Mouse (Mus musculus): ENCODE measurements around the gene Gla. TPM values are rescaled to one million over a fixed set of nuclear protein-coding genes. Genes with fewer than 3 reads are reported as not detected.

The Gla gene
- total RNA-seq, 2 experiments from 2014 or later, result 16.3 to 23.2 TPM

Other genes starting within 250 kb of the Gla start
- gene Drp2, start 196.6 kb downstream of the Gla start, total RNA-seq (2015), result 0.10 and 0.57 TPM in 2 replicates
- 0.27 TPM in 1 of 2 replicates, not detected in the other for gene Drp2, start 196.6 kb downstream of the Gla start, total RNA-seq (2017)
- not detected in 2 replicates for gene Taf7l, start 124.6 kb downstream of the Gla start, total RNA-seq (2015)
- gene Taf7l, start 124.6 kb downstream of the Gla start, total RNA-seq (2017), result not detected in 2 replicates
- gene Timm8a1, start 59.3 kb downstream of the Gla start, total RNA-seq (2015), result 126 and 133 TPM in 2 replicates
- gene Timm8a1, start 59.3 kb downstream of the Gla start, total RNA-seq (2017), result 147 and 157 TPM in 2 replicates
- gene Btk, start 17.6 kb downstream of the Gla start, total RNA-seq (2015), result 61.0 and 66.6 TPM in 2 replicates
- 48.4 and 78.0 TPM in 2 replicates for gene Btk, start 17.6 kb downstream of the Gla start, total RNA-seq (2017)
- 1,859 and 2,008 TPM in 2 replicates for gene Rpl36a, start 15.5 kb downstream of the Gla start, total RNA-seq (2015)
- 6,795 and 7,096 TPM in 2 replicates for gene Rpl36a, start 15.5 kb downstream of the Gla start, total RNA-seq (2017)
- gene Hnrnph2, start 54 bp upstream of the Gla start, total RNA-seq (2015), result 79.0 and 80.6 TPM in 2 replicates
- gene Hnrnph2, start 54 bp upstream of the Gla start, total RNA-seq (2017), result 141 and 154 TPM in 2 replicates
- gene Armcx4, start 85.4 kb upstream of the Gla start, total RNA-seq (2015), result 2.2 and 2.5 TPM in 2 replicates
- 3.2 and 4.4 TPM in 2 replicates for gene Armcx4, start 85.4 kb upstream of the Gla start, total RNA-seq (2017)
- 3.9 and 8.1 TPM in 2 replicates for gene Armcx1, start 116.8 kb upstream of the Gla start, total RNA-seq (2015)
- gene Armcx1, start 116.8 kb upstream of the Gla start, total RNA-seq (2017), result 6.4 and 9.7 TPM in 2 replicates
- 2.5 and 4.2 TPM in 2 replicates for gene Armcx6, start 150.3 kb upstream of the Gla start, total RNA-seq (2015)
- 6.2 and 6.3 TPM in 2 replicates for gene Armcx6, start 150.3 kb upstream of the Gla start, total RNA-seq (2017)
- 30.8 and 31.5 TPM in 2 replicates for gene Armcx3, start 155.5 kb upstream of the Gla start, total RNA-seq (2015)
- gene Armcx3, start 155.5 kb upstream of the Gla start, total RNA-seq (2017), result 28.1 and 33.9 TPM in 2 replicates
- 11.9 and 15.8 TPM in 2 replicates for gene Armcx2, start 208.1 kb upstream of the Gla start, total RNA-seq (2015)
- gene Armcx2, start 208.1 kb upstream of the Gla start, total RNA-seq (2017), result 9.5 and 12.3 TPM in 2 replicates